Mouse (Mus musculus) forebrain, postnatal 0 days (tissue): ENCODE results near the gene Lrrc45. TPM values are rescaled to one million over a fixed set of nuclear protein-coding genes. Genes with fewer than 3 reads are reported as not detected.

ENCODE experiments used
- ATAC-seq: fragments of 200-750 bp; cut with Nextera tagmentation; 2 replicates; pipeline ENCODE4 v1.8.0; 2017; ENCODE audit warnings: mild to moderate bottlenecking, moderate library complexity
- DNase-seq: peaks from one replicate; pipeline ENCODE4 v3.0.0-alpha.2; 2015
- H3K27ac ChIP-seq: fragments of 300-500 bp; sonication (generic); 2 replicates; pipeline ENCODE4 v1.5.1; 2014; ENCODE audit warnings: low read depth, mild to moderate bottlenecking, antibody characterized with exemption, low read length, moderate library complexity, mixed read lengths
- H3K27me3 ChIP-seq: fragments of 300-500 bp; sonication (generic); 2 replicates; pipeline ENCODE4 v1.6.1; 2014; ENCODE audit warnings: mild to moderate bottlenecking, low read length, mixed read lengths; ENCODE audit not compliant: insufficient read depth
- H3K36me3 ChIP-seq: fragments of 300-500 bp; sonication (generic); 2 replicates; pipeline ENCODE4 v1.6.1; 2014; ENCODE audit warnings: mild to moderate bottlenecking, moderate library complexity; ENCODE audit not compliant: insufficient read depth
- H3K4me1 ChIP-seq: fragments of 300-500 bp; sonication (generic); 2 replicates; pipeline ENCODE4 v1.6.1; 2014; ENCODE audit warnings: antibody characterized with exemption; ENCODE audit not compliant: insufficient read depth
- H3K4me2 ChIP-seq: fragments of 300-500 bp; sonication (generic); 2 replicates; pipeline ENCODE4 v1.6.1; 2014; ENCODE audit warnings: low read depth, mild to moderate bottlenecking, moderate library complexity
- H3K4me3 ChIP-seq: fragments of 300-500 bp; sonication (generic); 2 replicates; pipeline ENCODE4 v1.5.1; 2014; ENCODE audit warnings: low read depth, low read length, mixed read lengths
- H3K9ac ChIP-seq: fragments of 300-500 bp; sonication (generic); 2 replicates; pipeline ENCODE4 v1.6.1; 2014; ENCODE audit warnings: mild to moderate bottlenecking
- H3K9me3 ChIP-seq: fragments of 300-500 bp; sonication (generic); 2 replicates; pipeline ENCODE4 v1.6.1; 2016; ENCODE audit warnings: low read length
- CTCF ChIP-seq: sonication (generic); IDR thresholded peaks from 2 replicates; pipeline ENCODE4 v1.5.1; 2016; ENCODE audit warnings: antibody characterized with exemption, control low read depth, low read depth
- WGBS: fragments of 180-500 bp; shearing (Covaris S2); extraction: QIAGEN DNeasy Blood & Tissue Kit; methylation state at CpG from one replicate; pipeline ENCODE4 v1.1.7; 2014; 5-methylcytosine and 5-hydroxymethylcytosine counted together
- polyA plus RNA-seq: library from polyadenylated mRNA; unstranded; fragments of >200 nt; fragmentation: Nextera tagmentation; extraction: Ambion mirVana; gene quantifications from 2 replicates; pipeline ENCODE4 v1.2.1, GENCODE M21; 2015
- total RNA-seq: library from RNA; depleted of rRNA; stranded (reverse); fragments of >200 nt; gene quantifications from 2 replicates; pipeline ENCODE4 v1.2.3, GENCODE M21; 2014

Lrrc45 gene
- total and polyA plus RNA-seq, 2 experiments from 2014 or later: 41.0 to 57.6 TPM

DNA sequence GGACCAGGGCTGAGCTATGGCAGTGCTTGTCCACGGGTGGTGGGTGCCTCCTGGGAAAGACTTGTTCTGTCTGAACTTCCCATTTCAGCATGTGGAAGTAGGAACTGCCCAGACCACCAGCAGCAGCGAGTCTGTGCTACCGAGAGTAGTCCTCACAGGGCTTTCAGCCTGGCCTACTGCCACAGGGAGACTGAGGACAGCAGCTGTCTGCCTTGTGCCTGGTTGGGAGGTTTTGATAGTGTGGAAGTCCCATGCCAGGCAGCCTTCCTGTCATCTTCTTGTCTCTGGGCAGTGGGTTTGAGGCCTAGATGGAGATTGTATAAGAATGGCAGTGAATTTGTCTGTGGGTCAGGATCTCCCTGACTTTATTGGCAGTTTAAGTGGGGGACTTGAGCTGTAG is 24.4 kb upstream of the Lrrc45 start:
- peaks cover 47% of the 10 kb centered on the region for H3K36me3 ChIP-seq
- WGBS: 85% methylated on average over 3 of the region's 3 CpGs
- H3K9me3 ChIP-seq: no peaks in the 10 kb centered on the region
- no peak overlapping the region for H3K9ac ChIP-seq
- no peak overlapping the region for H3K27ac ChIP-seq
- no peak for ATAC-seq
- H3K4me2 ChIP-seq: no peak overlapping the region
- no peak for TF ChIP-seq CTCF
- no peaks in the 10 kb centered on the region for H3K27me3 ChIP-seq
- no peak for DNase-seq
- H3K4me3 ChIP-seq: no peak overlapping the region
- no peaks in the 10 kb centered on the region for H3K4me1 ChIP-seq

DNA sequence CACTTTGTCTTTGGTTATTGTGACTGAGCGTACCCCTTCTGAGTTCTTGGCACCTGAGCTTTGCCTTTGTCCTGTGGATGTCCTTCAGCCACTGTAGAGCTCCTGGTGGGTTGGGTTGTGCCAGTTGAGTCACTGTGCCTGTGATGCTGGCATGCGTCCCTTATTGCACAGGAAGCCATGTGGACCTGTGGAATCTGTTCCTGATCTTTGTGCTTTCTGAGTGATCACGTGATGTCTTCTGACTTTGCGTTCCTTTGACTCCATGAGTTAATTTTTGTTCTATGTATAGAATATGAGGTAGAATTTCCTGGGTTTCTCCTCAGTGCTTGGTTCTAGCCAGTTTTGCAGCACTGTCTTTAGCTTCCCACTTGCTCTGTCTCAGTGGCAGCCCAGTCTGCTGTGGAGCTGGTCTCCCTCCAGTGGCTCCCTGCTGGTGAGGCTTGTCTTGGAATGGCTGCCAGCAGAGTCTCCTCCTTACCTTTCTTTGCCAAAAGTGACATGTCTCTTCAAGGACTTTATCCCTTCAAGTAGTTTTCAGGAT is 21.2 kb upstream of the Lrrc45 start:
- no peak overlapping the region for H3K27ac ChIP-seq
- 85% methylated on average over 4 of the region's 4 CpGs for WGBS
- H3K36me3 ChIP-seq: peaks cover 28% of the 10 kb centered on the region
- H3K4me2 ChIP-seq: no peak overlapping the region
- no peaks in the 10 kb centered on the region for H3K9me3 ChIP-seq
- H3K27me3 ChIP-seq: no peaks in the 10 kb centered on the region
- no peak overlapping the region for H3K9ac ChIP-seq
- no peaks in the 10 kb centered on the region for H3K4me1 ChIP-seq
- no peak for TF ChIP-seq CTCF
- ATAC-seq: no peak
- H3K4me3 ChIP-seq: no peak overlapping the region
- no peak for DNase-seq

DNA sequence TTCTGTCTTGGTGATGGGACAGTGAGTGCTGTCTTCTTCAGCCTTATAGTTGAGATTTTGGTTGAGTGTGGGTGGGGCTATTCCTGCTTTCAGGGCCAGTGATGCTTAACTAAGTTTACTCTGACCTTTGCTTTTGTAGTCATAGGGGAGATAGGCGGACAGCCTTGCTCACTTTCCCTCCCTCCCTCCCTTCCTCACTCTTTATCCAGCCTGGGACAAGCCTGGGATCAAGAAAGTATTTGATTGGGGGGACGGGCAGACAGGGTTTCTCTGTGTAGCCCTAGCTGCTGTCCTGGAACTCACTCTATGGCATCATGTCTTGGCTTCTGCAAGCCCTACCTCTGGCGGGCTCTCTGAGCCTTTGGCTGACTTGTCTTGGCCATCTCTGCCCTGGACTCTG is 20.3 kb upstream of the Lrrc45 start:
- Histone ChIP-seq H3K9ac (no peak overlapping the region), H3K4me2 (no peak overlapping the region), H3K27ac (no peak overlapping the region), H3K9me3 (no peaks in the 10 kb centered on the region), H3K4me3 (no peak overlapping the region), H3K27me3 (no peaks in the 10 kb centered on the region), H3K4me1 (no peaks in the 10 kb centered on the region), H3K36me3 (peaks cover 23% of the 10 kb centered on the region)
- TF ChIP-seq CTCF: no peak
- 77% methylated on average over 3 of the region's 3 CpGs for WGBS
- no peak for ATAC-seq
- DNase-seq: no peak

DNA sequence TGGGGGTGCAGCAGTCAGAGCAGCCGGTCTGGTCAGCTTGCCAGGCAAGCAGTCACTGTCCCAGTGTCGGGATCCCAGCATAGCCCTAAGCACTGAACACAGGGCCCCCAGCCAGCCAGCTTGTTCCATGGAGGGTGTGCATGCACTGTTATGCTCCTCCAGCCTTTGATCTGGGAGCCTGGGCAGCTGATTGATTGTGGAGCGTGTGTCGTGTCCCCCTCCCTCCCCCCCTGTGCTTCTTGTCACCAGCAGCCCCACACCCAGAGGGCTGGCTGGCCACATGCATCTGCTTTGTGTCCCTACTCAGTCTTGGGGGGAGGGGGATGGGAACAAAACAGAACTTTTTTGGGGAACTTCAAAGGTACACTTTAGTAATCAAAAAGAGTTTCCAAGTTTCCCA is 18.5 kb upstream of the Lrrc45 start:
- TF ChIP-seq CTCF: no peak
- H3K9ac ChIP-seq: no peak overlapping the region
- 15% methylated on average over 4 of the region's 4 CpGs for WGBS
- H3K4me2 ChIP-seq: no peak overlapping the region
- DNase-seq (peak; percentile 31), ATAC-seq (peak; percentile 78)
- no peaks in the 10 kb centered on the region for H3K9me3 ChIP-seq
- no peak overlapping the region for H3K27ac ChIP-seq
- H3K4me1 ChIP-seq: no peaks in the 10 kb centered on the region
- no peak overlapping the region for H3K4me3 ChIP-seq
- H3K36me3 ChIP-seq: peaks cover 12% of the 10 kb centered on the region; the same call in 1 of the 2 replicates
- no peaks in the 10 kb centered on the region for H3K27me3 ChIP-seq

DNA sequence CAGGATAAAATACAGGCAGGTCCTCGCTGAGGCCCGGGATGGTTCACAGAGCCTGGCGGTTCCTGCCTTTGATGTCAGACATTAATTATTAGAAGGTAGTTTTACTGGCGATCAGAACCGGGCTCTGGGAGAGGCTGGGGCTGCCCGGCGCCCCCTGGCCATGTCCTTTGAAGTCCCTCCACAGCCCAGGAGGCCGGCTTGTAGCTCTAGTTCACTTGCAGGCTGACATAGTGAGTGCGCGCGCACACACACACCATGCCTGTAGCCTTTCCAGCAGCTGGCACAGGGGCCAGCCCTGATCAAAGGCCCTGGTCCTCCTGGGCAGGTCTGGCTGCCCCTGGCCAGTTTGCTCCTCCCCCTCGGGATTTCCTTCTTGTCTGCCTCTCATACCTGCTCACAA is 18.1 kb upstream of the Lrrc45 start:
- DNase-seq (no peak), ATAC-seq (peak; percentile 36)
- TF ChIP-seq CTCF: no peak
- 43% methylated on average over 12 of the region's 12 CpGs for WGBS
- Histone ChIP-seq H3K9ac (no peak overlapping the region), H3K27me3 (no peaks in the 10 kb centered on the region), H3K9me3 (no peaks in the 10 kb centered on the region), H3K27ac (0 out of 2 replicates have a peak overlapping the region, but pooled peaks have one; percentile 10), H3K4me3 (no peak overlapping the region), H3K4me1 (no peaks in the 10 kb centered on the region), H3K4me2 (no peak overlapping the region), H3K36me3 (peaks cover 13% of the 10 kb centered on the region)

DNA sequence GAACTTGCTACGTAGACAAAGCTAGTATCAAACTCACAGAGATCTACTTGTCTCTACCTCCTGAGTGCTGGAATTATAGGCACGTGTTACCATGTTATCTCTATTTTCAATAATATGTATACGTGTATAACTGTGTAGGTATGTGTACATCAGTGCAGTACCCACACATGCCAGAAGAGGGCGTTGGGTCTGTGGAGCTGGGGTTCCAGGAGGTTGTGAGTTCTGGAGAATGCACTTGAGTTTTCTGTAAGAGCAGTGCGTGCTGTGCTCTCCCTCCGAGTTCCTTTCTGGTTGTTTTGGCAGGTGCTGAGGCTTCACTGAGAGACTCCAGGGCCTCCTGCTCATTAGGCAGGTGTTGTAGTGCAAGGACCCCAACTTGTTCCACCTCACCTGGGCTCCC is 17.2 kb upstream of the Lrrc45 start:
- Histone ChIP-seq H3K27ac (no peak overlapping the region), H3K4me2 (no peak overlapping the region), H3K27me3 (no peaks in the 10 kb centered on the region), H3K4me1 (no peaks in the 10 kb centered on the region), H3K9ac (no peak overlapping the region), H3K9me3 (no peaks in the 10 kb centered on the region), H3K36me3 (peaks cover 14% of the 10 kb centered on the region), H3K4me3 (no peak overlapping the region)
- ATAC-seq (no peak), DNase-seq (no peak)
- peak; percentile 47 for TF ChIP-seq CTCF
- WGBS: 92% methylated on average over 6 of the region's 6 CpGs

DNA sequence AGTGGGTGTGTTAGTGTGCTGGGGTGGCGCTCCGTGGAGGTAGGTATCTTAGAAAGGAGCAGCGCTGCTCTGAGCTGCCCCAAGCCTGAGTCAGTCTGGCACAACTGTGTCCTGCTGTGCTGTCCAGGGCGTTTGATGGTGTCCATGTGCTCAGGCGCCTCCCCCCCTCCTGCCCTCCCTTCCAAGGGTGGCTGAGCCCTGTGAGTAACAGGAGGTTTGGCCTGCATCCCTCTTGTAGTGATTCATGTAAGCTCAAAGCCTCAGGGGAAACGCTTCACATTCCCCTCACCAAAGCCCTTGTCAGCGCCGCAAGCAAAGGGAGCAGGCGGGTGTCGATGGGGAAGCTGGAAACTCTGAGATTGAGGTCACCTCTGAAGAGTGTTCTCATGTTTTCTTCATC is 16.0 kb upstream of the Lrrc45 start:
- H3K9me3 ChIP-seq: no peaks in the 10 kb centered on the region
- no peak overlapping the region for H3K4me3 ChIP-seq
- H3K36me3 ChIP-seq: peaks cover 23% of the 10 kb centered on the region
- H3K27ac ChIP-seq: no peak overlapping the region
- DNase-seq (no peak), ATAC-seq (no peak)
- TF ChIP-seq CTCF: no peak
- no peaks in the 10 kb centered on the region for H3K4me1 ChIP-seq
- H3K4me2 ChIP-seq: no peak overlapping the region
- H3K27me3 ChIP-seq: no peaks in the 10 kb centered on the region
- 67% methylated on average over 10 of the region's 10 CpGs for WGBS
- no peak overlapping the region for H3K9ac ChIP-seq
